Mouse (Mus musculus) Patski (cell line): ENCODE measurements around the gene Irs2. TPM values are rescaled to one million over a fixed set of nuclear protein-coding genes. Genes with fewer than 3 reads are reported as not detected.

ENCODE experiments used
- ATAC-seq: fragments of 100-300 bp; one replicate; pipeline ENCODE4 v1.8.0; 2021
- CTCF ChIA-PET: fragments of 350-600 bp; sonication (Branson Sonifier 250); formaldehyde crosslinking; loops from one replicate; lab custom pipeline; 2022; ENCODE audit warnings: inconsistent platforms; lab: Charles Lee
- POLR2A ChIA-PET: fragments of 350-600 bp; sonication (Branson Sonifier 250); formaldehyde crosslinking; loops from one replicate; lab custom pipeline; 2022; ENCODE audit warnings: antibody characterized with exemption, inconsistent platforms; lab: Charles Lee
- DNase-seq: peaks from one replicate; pipeline ENCODE4 v3.0.0-alpha.2; 2011; ENCODE audit warnings: low read depth, low spot score
- H3K27me3 ChIP-seq: fragments of 371-371 bp; one replicate; pipeline ENCODE4 v1.5.1; 2021
- CTCF ChIP-seq: fragments of 100-300 bp; IDR thresholded peaks from one replicate; pipeline ENCODE4 v1.5.1; 2021
- in situ Hi-C: fragments of 300-500 bp; cut with MboI; formaldehyde crosslinking; loops from 3 replicates; pipeline ENCODE4 v1.11.1; 2018; ENCODE audit warnings: low pct_unique_long_range_greater_than_20kb, mixed read lengths
- polyA plus RNA-seq: library from polyadenylated mRNA; unstranded; gene quantifications from one replicate; pipeline ENCODE4 v1.2.3, GENCODE M21; 2021

The Irs2 gene
- polyA plus RNA-seq, 1 experiment from 2014 or later: 37.8 TPM

GRCm38 (mm10) chr8:11038367-11038766, 30.1 kb upstream of the Irs2 start:
- TF ChIP-seq CTCF: no peak
- ATAC-seq (no peak), DNase-seq (no peak)
- ChIA-PET CTCF (no interaction called here), POLR2A (no interaction called here)
- no peaks in the 10 kb centered on the region for H3K27me3 ChIP-seq
- in situ Hi-C loops: no loop called here

- POLR2A ChIA-PET: no interaction called here
- no peaks in the 10 kb centered on the region for H3K27me3 ChIP-seq
- ATAC-seq (no peak), DNase-seq (no peak)
- in situ Hi-C loops: no loop called here
- CTCF ChIA-PET: no interaction called here
- TF ChIP-seq CTCF: no peak
Observed at GRCm38 (mm10) chr8:11036790-11037189, 28.5 kb upstream of the Irs2 start.

GRCm38 (mm10) chr8:11035628-11036416, 27.6 kb upstream of the Irs2 start:
- ChIA-PET POLR2A (no interaction called here), CTCF (no interaction called here)
- TF ChIP-seq CTCF: no peak
- ATAC-seq: no peak
- no peak for DNase-seq
- H3K27me3 ChIP-seq: no peaks in the 10 kb centered on the region
- in situ Hi-C loops: no loop called here

- no peaks in the 10 kb centered on the region for H3K27me3 ChIP-seq
- no peak for TF ChIP-seq CTCF
- ATAC-seq: no peak
- in situ Hi-C loops: no loop called here
- POLR2A ChIA-PET: no interaction called here
- DNase-seq: no peak
- CTCF ChIA-PET: interaction anchor here (1.5 kb wide), 1 partner anchor 11 kb away, joined by 5 read pairs; no protein-coding TSS in a partner anchor
Observed at GRCm38 (mm10) chr8:11024871-11025270, 16.6 kb upstream of the Irs2 start.

- ATAC-seq: no peak
- in situ Hi-C loops: no loop called here
- DNase-seq: no peak
- POLR2A ChIA-PET: no interaction called here
- H3K27me3 ChIP-seq: no peaks in the 10 kb centered on the region
- CTCF ChIA-PET: no interaction called here
- TF ChIP-seq CTCF: no peak
Observed at GRCm38 (mm10) chr8:11020949-11021572, 12.8 kb upstream of the Irs2 start.

- no peaks in the 10 kb centered on the region for H3K27me3 ChIP-seq
- TF ChIP-seq CTCF: no peak
- ChIA-PET POLR2A (no interaction called here), CTCF (interaction anchor here (1.1 to 1.3 kb wide), 2 partner anchors 14 to 445 kb away, joined by 3 read pairs; no protein-coding TSS in a partner anchor)
- DNase-seq (no peak), ATAC-seq (no peak)
- in situ Hi-C loops: loop anchor here (5.0 to 10.0 kb wide), 2 partner anchors 438 to 601 kb away; no protein-coding TSS in a partner anchor
Observed at GRCm38 (mm10) chr8:11015622-11016021, 7.4 kb upstream of the Irs2 start.

- no peak for TF ChIP-seq CTCF
- ATAC-seq (no peak), DNase-seq (no peak)
- in situ Hi-C loops: loop anchor here (5.0 to 10.0 kb wide), 3 partner anchors 159 to 598 kb away; no protein-coding TSS in a partner anchor
- POLR2A ChIA-PET: no interaction called here
- H3K27me3 ChIP-seq: no peaks in the 10 kb centered on the region
- CTCF ChIA-PET: interaction anchor here (0.8 to 2.1 kb wide), 8 partner anchors 12 to 575 kb away, joined by 3 to 9 read pairs (median 4); no protein-coding TSS in a partner anchor
Observed at GRCm38 (mm10) chr8:11013258-11013657, 5.0 kb upstream of the Irs2 start.

- POLR2A ChIA-PET: interaction anchor here (0.6 kb wide), 2 partner anchors 41 to 388 kb away, joined by 3 to 7 read pairs; no protein-coding TSS in a partner anchor
- TF ChIP-seq CTCF: no peak
- CTCF ChIA-PET: interaction anchor here (1.1 to 2.1 kb wide), 5 partner anchors 161 to 573 kb away, joined by 3 to 9 read pairs (median 5); no protein-coding TSS in a partner anchor
- DNase-seq: no peak
- in situ Hi-C loops: loop anchor here (5.0 to 10.0 kb wide), 3 partner anchors 160 to 597 kb away; no protein-coding TSS in a partner anchor
- no peaks in the 10 kb centered on the region for H3K27me3 ChIP-seq
- ATAC-seq: no peak
Observed at GRCm38 (mm10) chr8:11011787-11012485, 3.7 kb upstream of the Irs2 start.

GRCm38 (mm10) chr8:11010913-11011605, 2.8 kb upstream of the Irs2 start:
- POLR2A ChIA-PET: interaction anchor here (0.7 to 1.1 kb wide), 2 partner anchors 29 to 546 kb away, joined by 3 read pairs; no protein-coding TSS in a partner anchor
- in situ Hi-C loops: loop anchor here (5.0 to 10.0 kb wide), 3 partner anchors 161 to 596 kb away; no protein-coding TSS in a partner anchor
- ATAC-seq (no peak), DNase-seq (no peak)
- H3K27me3 ChIP-seq: no peaks in the 10 kb centered on the region
- TF ChIP-seq CTCF: no peak
- CTCF ChIA-PET: interaction anchor here (0.8 to 1.7 kb wide), 5 partner anchors 161 to 597 kb away, joined by 3 to 6 read pairs (median 3); no protein-coding TSS in a partner anchor
